Mouse (Mus musculus) heart, adult 18-20 months (tissue): Measurements from ENCODE around the gene Apobr. TPM values are rescaled to one million over a fixed set of nuclear protein-coding genes. Genes with fewer than 3 reads are reported as not detected.

Experiments
- DNase-seq, 2 experiments: peaks; one replicate each; pipeline ENCODE4 v3.0.0; 2021 to 2022; ENCODE audit warnings: mixed read lengths in 1 of 2
- long read RNA-seq, 2 experiments: library from polyadenylated mRNA; stranded (forward); transcript quantifications; one replicate each; pipeline ENCODE4 v2.0.0; 2021
- total RNA-seq, 2 experiments: library from RNA; stranded (reverse); gene quantifications; 2 replicates each; pipeline ENCODE4 v1.2.3; 2021

Gene Apobr
- under 1 TPM; 0.23 to 0.79 TPM for total RNA-seq
- long read RNA-seq, experiment 1, result 0 reads
- long read RNA-seq, experiment 2, result 0 reads

DNA sequence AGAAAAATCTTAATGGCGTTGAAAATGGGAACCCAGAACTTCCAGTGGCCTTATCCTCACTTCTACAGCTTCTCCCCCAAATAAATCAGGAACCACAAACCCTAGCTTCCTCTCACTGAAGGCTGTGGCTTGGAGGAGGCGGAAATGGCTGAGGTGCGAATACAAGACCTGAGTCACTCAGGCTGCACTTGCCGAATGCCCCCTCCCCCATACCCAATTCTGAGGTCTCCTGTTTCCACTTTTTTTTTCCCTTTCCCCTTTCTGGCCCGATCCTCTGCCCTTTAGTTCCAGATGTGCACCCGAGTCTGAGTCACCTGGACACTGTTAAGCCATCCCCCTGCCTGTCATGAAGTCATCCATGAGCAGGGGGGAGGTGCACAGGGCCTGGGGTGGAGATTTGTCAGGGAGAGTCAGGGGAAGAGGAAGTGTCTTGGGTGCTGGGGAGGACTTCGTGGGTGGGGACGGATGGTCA lies at the start of gene Apobr:
Gene Apobr, plus strand, starts transcription at position 437 of the 472 bp plus-strand sequence.
- DNase-seq, result peak in 1 of 2 experiments; percentile 49

DNA sequence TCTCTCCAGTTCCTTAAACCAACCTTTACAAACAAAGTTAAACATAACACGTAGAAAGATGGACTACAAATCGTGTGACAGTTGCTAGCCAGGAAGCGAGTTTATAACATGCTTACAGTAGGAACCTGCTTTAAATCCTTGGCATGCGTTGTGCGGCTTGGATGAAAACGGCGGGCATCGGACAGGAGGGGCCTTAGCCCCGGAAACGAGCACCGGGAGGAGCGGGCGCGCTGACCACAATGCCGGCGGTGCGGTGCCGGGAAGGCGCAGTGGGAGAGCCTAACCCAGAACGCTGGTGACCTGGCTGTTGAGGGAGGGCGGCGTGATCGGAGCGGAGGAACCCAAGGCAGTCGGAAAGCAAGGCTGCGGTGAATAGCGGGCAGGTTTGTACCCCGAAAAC lies 49.0 kb upstream of the Apobr start:
- peak in 1 of 2 experiments; percentile 19 for DNase-seq

DNA sequence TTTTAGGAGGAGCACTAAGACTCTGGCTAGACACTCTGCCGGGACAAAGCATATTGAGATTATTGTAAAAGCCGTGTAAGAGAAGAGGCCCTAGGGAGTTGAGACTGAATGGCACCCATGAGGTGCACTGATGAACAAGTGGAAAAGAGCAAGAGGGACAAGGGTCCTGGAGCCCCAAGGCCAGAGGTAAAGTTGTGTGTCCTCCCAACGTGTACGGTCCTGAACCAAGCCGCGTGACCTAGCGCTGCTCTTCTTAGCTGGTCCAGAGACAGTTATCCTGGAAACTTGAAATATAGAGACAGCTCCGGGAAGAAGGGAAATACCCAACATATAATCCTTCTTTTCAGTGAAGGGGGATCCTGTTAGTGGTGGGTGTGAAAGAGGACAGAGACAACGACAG lies 48.3 kb upstream of the Apobr start:
- no peak for DNase-seq

DNA sequence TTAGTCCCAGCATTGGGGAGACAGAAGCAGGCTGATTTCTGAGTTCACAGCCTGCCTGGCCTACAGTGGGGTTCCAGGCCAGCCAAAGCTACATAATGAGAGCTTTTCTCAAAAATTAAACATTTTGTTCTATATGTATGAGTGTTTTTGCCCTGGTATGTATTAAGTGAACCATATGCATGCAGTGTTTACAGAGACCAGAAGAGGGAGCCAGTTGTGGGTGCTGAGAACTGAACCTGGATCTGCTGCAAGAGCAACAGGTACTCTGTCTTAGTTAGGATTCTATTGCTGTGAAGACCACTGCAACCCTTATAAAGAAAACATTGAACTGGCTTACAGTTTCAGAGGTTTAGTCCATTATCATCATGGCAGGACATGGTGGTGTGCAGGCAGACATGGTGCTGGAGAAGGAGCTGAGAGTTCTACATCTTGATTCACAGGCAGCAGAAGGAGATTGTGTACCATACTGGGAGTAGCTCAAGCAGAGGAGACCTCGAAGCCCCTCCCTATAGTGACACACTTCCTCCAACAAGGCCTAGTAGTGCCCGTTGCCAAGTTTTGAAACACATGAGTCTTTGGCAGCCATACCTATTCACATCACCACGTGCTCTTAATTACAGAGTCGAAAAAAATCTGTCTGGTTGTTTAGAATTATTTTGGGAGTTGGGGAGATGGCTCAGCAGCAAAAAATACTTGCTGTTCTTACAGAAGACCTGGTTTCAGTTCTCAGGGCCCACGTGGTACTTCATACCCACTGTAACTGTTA lies 46.7 kb upstream of the Apobr start:
- peak in 1 of 2 experiments; percentile 11 for DNase-seq

- DNase-seq, result no peak
Measured at GRCm38 (mm10) chr7:126541661-126542060, 43.1 kb upstream of the Apobr start.

DNA sequence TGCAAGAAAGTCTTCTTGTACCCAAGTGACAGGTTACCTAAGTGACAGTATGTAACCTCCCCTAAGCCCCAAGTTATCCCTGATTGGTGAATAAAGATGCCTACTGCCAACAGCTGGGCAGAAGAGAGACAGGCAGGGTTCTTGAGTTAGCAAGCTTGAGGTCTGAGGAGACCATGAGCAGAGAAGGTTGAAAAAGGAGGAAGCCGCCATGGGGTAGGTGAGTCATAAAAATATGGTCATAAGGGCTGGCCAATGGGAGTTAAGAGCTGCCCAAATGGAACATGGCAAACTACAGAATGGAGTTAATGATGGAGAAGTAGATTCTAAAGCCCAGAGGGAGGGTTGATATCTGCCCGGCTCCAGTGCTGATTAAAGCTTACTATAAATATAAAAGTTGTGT lies 39.1 kb upstream of the Apobr start:
- no peak for DNase-seq

DNA sequence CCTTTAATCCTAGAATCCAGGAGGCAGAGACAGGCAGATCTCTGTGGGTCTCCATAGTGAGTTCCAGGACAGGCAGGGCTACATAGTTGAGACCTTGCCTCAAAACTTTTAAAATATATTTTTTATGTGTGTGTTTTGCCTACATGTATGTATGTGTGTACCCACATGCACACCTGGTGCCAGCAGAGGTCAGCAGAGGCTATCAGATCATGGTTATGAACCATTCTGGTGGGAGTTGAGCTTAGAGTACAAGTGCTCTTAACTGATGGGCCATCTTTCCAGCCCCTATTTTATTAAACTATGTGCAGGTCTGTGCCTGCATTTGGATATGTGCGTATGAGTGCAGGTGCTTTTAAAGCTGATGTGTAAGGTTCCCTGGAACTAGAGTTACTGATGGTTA lies 29.9 kb upstream of the Apobr start:
- DNase-seq, result no peak

GRCm38 (mm10) chr7:126556635-126557034 lies 28.1 kb upstream of the Apobr start:
- DNase-seq, result no peak

DNA sequence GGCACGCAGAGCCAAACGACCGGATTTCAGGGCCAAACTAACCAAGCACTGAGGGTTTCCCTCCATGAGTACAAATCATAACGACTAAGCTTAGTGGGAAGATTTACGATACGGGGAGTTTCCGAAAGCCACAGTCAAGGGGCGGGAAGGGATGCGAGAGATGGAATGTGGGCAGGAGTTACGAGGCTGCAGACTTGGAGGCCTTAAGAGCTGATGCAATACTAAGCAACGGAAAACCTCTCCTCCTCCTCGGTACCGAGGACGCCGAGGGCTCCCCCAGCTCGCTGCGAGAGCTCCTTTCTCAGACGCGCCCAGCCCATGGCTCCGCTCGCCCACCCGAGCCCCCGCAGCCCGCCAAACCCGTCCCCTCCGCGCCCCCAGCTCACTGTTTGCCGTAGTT lies 19.0 kb upstream of the Apobr start:
- no peak for DNase-seq

DNA sequence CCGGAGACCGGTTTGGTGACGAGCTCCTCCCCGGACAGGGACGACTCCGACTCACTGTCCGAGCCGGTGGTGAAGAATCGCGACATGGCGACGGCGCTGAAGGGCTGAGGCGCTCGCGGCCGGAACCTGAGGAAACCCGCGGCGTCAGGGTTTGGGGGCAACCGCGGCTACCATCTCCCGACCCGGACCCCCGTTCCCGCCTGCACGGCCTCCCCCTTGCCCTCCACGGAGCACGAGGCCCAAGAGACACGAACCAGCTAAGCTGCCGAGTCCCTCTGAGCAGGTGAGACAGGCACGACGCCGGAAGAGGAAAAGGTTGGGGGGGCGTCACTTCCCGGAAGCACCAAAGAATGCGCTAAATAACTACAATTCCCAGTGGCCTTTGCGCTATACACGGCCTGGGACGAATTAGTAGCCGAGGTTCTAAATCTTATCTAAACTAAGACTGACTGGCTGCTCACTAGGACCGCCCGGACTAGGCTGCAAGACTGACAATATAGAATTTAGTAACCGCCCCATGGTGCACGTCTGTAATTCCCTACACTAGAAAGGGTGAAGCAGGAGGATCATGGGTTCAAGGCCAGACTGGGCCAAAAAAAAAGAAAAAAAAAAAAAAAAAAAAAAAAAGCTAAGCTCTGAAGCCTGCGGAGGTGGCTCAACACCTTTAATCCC lies 18.5 kb upstream of the Apobr start, which contains the start of gene Eif3c:
Gene Eif3c, minus strand, starts transcription at position 318 of the 672 bp plus-strand sequence.
- DNase-seq, result peak; percentile 92 to 93

GRCm38 (mm10) chr7:126576946-126577345 lies 7.8 kb upstream of the Apobr start:
- DNase-seq, result peak in 1 of 2 experiments; percentile 58

GRCm38 (mm10) chr7:126579172-126579571 lies 5.6 kb upstream of the Apobr start:
- peak; percentile 38 to 67 for DNase-seq

DNA sequence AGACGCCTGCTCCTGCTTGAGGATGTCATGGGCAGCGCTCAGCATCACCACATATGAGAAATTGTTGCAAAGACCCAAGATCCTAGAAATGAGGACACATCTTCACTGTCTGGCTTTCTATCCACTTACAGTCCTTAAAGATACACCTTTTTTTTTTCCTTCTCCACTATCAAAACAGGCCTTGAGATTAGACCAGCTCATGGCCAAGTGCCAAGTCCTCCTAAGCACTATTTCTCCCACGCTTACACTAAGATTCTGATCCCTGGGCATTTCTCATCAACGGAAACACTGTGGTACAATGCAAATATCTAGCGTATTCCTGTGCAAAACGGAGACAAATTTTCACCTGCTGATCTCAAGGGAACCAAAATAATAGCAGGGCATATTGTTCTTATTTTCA lies 3.1 kb upstream of the Apobr start:
- no peak for DNase-seq

DNA sequence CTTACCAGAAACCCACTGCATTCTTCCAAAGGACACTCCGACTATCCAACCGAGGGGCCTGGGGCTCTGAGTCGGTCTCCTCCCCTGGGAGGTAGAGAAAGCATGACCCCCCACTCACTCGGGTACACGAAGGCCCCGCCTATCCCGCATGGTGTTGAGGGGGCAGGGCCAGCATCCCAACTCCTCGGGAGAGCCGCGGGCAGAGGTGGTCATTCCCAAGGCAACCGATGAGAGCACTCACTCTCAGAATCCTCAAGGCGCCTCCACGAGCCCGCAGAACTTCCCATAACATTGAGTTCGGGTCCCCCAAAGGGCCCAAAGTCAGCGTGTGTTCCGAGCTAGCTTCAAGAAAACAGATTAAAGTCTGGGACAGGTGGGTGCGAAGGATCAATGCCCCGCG lies 2.0 kb upstream of the Apobr start:
- no peak for DNase-seq

DNA sequence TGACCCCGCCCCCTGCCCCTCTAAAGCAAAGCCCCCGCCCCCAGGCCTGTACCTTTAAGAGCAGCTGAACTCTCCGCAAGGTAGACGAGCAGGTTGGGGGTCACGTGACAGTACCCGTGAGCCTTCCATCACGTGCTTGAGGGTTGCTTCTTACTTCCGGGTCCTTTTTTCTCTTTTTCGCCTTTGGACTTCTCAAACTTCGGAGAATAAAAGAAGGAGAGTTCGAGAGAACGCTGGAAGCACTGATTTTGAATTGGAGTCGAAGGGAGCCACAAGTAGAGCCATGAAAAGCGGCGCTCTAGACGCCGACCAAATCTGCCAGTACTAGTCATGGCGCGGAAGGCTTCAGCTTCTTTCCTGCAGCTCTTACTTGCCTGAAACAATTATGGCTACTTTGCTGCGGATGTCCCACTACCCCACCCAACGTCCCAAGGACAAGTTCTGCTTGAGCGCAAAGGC lies 1.5 kb upstream of the Apobr start:
- peak; percentile 89 to 92 for DNase-seq

DNA sequence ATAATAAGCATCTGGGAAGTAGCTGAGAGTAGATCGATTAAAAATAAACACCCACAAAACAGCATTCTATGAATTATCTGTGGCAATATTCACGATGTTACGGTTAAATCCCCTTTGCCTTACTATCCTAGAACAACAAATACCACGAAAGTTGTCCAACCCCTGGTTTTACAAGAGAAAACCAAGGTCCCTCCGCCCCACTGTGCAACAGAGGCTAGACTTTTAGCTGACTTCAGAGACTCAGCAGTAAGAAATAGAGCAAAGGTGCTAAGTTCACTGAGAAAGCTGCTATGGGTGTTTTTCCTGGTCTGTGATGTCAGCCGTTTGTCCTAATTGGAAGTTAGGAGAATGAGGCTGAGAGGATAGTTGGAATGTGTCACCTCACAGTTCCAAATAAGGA lies 981 bp upstream of the Apobr start:
- no peak for DNase-seq

DNA sequence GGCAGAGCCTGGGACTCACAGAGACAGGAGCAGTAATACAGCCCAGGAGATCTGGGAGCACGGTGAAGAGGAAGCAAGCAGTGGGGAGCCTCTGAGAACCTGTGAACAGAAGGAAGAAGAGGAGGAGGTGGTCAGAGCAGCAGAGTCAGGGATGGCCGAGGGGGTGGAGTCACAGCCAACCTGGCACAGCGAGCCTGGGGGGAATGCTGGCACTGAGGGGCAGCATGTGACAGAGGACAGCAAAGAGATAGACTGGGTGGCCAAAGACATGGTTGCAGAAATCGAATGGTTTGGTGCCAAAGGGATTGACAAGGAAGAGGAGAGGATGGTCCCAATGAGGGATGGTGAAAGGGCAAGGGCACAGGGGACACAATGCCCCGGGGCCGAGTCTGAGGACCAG lies 975 bp downstream of the Apobr start, which contains the start of gene Cln3:
Gene Cln3, minus strand, starts transcription at position 101 of the 400 bp plus-strand sequence.
- DNase-seq, result no peak

- DNase-seq, result peak; percentile 64 to 74
Measured at GRCm38 (mm10) chr7:126586839-126587238, 2.1 kb downstream of the Apobr start.

DNA sequence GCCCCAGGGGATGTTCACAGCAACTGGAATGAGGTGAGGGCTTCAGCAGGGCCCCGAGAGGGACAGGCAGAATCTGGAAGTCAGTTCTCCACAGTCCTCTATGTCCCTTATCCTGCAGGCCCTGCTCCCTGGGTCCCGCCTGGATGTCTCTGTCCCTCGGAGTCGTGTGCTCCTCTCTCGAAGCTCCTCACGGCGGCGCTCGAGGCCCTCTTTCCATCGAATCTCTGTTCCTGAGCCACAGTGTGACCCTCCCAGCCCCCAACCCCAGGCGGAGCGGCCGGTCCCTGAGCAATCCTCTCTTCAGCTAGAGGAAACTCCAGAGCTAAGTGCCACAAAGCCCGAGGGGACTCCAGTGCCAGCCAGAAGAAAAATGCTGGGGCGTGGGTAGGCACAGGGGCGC lies 3.0 kb downstream of the Apobr start:
- DNase-seq, result peak in 1 of 2 experiments; percentile 41

- no peak for DNase-seq
Measured at GRCm38 (mm10) chr7:126594862-126595561, 10.3 kb downstream of the Apobr start, which contains the start of gene Il27. Gene Il27, minus strand, starts transcription at chr7:126594941.

GRCm38 (mm10) chr7:126595890-126596289 lies 11.1 kb downstream of the Apobr start:
- DNase-seq, result no peak

DNA sequence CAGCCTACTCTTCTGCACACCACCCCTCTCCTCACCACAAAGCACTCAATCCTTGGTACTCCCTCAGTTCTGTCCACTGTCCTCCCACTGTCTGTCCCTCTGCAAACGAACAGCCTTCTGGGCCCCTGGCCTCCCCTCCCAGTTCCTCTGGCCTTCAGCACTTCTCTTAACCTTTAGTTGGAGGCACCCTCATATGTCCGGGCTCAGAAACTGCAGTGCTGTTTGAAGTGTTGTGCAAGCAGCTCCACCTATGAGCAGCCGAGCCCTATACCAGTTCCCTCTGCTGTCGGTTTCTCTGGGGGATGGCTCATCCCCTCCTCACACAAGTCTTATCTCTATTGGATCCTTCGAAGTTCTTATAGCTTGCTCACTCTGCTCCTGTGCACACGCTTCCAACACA lies 11.7 kb downstream of the Apobr start:
- DNase-seq, result no peak
